Mouse (Mus musculus) spleen, postnatal 10 days (tissue): Measurements from ENCODE around the gene Rap1gds1.

Experiments used
- DNase-seq, 2 experiments: peaks; one replicate each; pipeline ENCODE4 v3.0.0; 2021 to 2022; ENCODE audit warnings: low spot score in 2 of 2

Gene Rap1gds1

GRCm38 (mm10) chr3:138941604-138942003, 133.4 kb downstream of the Rap1gds1 start:
- DNase-seq, result no peak

GRCm38 (mm10) chr3:138937241-138937640, 137.8 kb downstream of the Rap1gds1 start:
- DNase-seq, result no peak

DNA sequence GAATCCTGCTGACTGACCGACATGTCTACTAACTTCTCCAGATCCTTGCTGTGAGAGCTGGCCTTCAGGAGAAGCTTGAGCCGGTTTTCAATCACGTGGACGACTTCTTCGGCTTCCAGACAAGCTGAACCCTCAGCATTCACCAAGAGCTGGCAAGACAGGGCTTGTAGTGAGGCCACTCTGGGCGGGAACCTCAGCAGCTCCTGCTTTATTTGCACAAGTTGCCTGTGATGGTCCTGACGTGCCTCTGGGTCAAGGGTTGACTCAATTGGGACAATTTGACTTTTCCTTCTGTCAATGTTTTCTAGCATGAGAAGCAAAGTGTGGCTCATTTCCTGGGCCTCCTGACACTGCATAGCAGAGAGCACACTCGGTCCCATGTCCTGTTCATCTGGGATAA, 138.2 kb downstream of the Rap1gds1 start:
- DNase-seq, result no peak

DNA sequence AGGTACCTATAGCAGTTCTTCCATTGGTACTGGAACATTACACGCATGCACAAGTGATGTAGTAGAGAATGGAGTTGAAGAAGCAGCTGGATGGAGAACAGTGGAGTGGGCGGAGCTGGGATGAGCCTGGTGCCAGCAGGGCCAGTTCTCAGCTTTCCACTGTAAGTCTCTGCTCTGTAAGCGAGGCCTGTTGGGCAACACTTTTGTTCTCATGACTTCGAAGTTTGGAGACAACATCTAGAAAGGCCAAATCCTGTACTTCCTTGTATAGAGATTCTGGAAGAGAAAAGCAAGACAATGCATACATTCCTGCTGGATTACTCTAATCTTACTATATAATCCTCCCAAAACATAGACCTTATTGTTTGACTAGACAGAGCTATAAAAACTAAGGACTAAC, 147.6 kb downstream of the Rap1gds1 start:
- no peak for DNase-seq

DNA sequence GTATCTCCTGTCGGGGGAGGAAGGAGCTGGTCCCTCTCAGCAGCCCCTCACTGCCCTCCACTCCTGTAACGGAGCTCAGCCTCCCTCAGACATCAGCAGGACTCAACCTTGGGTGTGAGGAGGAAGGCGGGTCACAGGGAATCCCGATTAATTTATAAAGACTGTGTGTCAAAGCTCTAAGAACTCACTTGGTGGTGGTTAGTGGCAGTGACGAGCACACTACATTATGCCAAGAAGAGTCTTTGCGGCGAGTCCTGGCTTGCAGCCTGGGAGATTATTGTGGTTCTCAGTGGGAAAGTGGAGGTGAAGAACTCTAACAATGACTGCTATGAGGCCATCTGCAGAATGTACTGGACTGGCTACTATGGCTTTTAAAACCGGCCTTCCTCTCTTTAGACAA, 148.8 kb downstream of the Rap1gds1 start:
- no peak for DNase-seq

GRCm38 (mm10) chr3:138918241-138918640, 156.8 kb downstream of the Rap1gds1 start:
- DNase-seq, result no peak

- no peak for DNase-seq
Observed at GRCm38 (mm10) chr3:138917016-138917415, 158.0 kb downstream of the Rap1gds1 start.

DNA sequence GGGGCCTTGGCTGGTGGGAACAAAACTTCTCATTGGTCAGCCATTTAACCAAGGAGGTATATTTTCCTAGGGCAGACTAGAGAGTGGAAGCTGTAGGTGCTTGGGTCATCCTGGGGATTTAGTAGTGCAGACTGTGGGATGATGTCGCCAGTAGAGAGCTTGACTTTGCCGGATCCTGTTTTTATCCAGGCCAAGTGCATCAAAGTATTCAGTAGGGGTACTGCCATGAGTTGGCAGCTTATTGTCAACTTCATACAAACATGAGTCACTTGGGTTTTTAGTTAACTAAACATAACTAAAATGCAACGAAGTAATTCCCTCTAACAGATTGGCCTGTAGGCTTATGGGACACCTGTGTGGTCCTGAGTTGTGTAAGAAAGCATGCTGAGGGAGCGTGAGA, 158.4 kb downstream of the Rap1gds1 start:
- DNase-seq, result no peak

DNA sequence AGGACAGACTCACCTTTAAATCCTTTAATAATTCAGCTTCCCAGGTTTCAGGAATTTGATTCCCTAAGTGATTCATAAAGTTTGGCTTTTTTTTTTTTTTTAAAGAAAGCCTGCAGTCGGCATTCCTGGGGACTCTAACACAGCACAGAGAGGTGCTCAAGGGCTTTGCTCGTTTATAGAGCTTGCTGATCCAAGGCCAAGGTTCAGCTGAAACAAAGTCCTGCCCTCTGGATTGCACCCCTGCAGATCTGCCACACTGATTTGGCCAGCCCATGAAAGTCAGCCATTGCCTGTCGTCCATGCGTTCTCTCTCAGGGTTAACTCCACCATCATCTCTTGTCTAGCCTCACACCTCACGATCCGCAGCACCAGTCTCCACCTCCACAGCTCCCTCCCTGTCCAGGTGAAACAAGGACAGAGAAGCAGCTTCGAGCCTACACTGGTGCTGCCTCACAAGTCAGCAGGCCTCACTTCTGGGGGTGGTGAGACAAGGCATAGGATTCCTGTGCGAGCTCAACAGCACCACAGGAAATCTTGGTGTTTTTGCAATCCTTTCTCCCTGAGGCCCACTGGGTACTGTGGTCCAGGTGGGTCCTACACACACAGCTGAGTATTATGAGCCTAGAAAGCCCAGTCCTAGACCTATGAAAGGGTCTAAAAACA, 160.2 kb downstream of the Rap1gds1 start:
- DNase-seq, result no peak

DNA sequence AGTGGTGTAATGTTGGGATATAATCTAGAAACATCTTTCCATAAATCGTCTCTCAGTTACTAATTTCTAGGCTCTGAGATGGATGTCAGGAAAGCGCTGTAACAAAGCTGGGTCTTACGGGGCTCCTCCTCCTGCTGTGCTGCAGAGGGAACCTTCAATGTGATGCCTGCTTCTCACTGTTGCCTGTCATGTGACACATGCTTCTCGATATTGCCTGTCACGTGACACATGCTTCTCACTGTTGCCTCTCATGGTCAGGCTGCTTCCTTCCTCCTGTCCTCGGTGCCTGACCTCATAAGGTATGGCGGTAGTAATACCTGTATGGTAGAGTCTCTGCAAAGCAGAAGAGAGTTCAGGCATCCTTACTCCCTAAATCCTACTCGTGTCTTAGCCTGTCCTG, 162.5 kb downstream of the Rap1gds1 start:
- DNase-seq, result no peak

DNA sequence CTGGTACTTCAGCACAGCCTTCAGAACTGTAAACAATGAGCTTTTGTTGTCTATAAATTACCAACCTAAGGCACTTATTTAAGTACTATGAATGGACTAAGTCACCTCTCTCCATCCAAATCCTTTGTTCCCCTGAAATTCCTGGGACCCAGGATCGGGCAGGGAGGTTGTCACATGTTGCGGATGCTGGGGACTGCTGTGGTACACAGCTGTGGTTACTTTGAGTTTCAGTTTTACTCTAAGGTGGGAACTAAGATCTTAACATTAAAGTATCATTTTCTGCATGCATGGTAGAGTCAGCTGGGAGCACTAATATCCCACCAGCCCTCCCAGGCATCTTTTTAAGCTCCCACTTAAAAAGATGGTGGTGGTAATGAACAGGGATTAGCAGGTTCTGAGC, 165.7 kb downstream of the Rap1gds1 start:
- no peak for DNase-seq

DNA sequence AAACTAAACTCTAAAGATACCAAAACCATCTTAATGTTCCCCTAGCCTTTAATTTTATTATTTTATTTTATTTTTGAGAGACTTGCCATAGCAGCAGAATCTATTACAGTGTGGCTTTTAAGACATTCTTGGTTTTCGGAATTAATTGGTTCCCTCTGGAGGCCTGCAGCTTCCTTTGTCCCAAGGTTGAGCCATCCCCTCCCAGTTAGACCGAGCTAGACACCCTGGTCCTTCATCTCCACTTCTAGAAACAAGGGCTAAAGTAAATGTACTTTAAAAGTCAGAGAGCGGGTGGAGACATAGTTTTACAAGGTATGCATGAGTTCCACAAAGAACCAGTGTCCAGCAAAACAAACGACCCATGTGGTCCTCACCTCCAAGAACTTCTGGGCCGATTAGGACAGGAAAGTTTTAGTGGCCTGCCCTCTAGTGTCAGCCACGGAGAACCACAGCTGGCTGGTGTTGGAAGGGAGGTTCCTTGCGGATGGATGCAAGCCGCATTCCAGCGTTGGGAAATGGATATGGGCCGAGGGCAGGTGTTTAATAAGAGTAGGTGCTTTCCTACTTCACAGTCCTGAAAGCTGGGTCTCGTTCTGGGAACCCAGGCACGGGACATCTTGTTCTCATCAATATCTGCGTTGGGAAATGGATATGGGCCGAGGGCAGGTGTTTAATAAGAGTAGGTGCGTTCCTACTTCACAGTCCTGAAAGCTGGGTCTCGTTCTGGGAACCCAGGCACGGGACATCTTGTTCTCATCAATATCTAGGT, 168.7 kb downstream of the Rap1gds1 start:
- peak in 1 of 2 experiments; percentile 28 for DNase-seq

DNA sequence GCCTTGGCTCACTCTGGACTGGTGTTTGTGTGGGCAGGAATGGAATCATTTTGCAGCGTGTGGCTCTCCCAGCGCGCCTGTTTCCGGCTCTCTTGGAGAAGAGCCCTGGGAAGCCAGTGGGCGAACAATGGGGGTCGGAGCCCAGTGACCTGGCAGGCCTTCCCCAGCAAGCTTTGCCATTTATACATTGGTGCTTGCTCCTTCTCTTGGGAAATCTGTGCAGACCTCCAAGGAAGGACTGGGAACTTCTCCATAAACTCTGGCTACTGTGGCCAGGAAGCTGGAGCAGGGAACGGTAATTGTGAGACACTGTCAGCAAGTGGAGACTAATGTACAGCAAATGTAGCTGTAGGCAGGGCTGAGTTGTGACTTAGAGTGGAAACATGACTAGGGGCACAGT, 169.3 kb downstream of the Rap1gds1 start:
- no peak for DNase-seq

DNA sequence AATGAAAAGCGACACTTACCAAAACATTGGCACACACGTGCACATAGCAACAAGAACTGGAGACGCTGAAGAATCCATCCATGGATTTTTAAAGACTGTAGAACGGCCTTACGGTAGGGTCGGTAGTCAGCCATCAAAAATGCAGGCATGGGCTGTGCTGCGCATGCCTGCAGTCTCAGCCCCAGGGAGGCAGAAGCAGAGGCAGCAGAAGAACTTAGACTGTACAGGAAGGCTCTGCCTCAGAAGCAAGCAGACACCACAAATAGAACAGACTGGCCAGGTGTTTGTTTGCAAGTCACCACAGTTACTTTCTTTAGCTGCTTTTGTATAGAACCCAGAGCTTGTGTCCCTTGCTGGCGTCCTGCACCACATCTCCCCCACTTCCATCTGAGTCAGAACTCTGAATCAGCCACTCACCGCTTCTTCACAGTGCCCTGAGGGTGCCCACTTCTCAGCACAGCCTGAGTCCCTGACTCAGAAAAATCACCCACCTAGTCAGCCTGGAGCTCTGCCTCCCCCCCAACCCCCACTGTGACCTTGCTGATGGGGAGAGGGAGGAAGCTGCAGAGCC, 174.3 kb downstream of the Rap1gds1 start:
- no peak for DNase-seq

GRCm38 (mm10) chr3:138898055-138898454, 176.9 kb downstream of the Rap1gds1 start:
- DNase-seq, result no peak

- no peak for DNase-seq
Observed at GRCm38 (mm10) chr3:138897500-138897899, 177.5 kb downstream of the Rap1gds1 start.

DNA sequence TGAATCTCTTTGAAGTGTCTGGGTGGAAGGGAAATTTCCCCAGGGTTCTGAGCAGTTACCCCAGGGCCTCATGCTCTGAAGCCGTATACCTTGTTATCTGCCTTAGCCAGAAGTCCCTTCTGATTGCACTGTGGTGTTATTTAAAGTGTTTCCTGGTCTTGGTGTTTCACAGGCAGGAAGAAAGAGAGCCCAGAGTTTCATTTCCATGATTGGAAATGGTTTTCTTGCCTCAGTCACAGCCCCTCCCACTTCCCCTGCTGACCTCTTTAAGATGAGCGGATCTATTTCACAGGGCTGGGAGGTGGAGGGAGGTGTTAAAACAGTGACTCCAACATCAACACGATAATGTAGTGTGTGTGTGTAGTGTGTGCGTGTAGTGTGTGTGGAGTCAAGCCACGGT, 181.5 kb downstream of the Rap1gds1 start:
- no peak for DNase-seq

GRCm38 (mm10) chr3:138889769-138890295, 185.2 kb downstream of the Rap1gds1 start:
- no peak for DNase-seq

GRCm38 (mm10) chr3:138889214-138889613, 185.8 kb downstream of the Rap1gds1 start:
- DNase-seq, result no peak

DNA sequence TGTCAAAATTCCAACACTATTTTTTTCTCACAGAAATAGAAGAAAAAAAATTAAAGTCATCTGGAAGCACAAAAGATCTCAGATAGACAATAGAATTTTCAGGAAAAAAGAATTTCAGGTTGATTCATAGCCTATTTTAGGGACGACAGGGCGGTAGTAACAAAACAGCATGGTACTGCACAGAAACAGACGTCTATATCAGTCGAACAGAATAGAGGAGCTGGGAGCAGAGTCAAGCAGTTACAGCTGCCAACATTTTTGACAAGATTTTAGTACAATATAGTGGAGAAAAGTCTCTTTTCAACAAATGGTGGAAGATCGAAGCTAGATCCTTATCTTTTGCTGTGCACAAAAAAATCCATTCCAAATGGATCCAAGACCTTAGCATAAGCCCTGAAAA, 188.9 kb downstream of the Rap1gds1 start:
- DNase-seq, result no peak

DNA sequence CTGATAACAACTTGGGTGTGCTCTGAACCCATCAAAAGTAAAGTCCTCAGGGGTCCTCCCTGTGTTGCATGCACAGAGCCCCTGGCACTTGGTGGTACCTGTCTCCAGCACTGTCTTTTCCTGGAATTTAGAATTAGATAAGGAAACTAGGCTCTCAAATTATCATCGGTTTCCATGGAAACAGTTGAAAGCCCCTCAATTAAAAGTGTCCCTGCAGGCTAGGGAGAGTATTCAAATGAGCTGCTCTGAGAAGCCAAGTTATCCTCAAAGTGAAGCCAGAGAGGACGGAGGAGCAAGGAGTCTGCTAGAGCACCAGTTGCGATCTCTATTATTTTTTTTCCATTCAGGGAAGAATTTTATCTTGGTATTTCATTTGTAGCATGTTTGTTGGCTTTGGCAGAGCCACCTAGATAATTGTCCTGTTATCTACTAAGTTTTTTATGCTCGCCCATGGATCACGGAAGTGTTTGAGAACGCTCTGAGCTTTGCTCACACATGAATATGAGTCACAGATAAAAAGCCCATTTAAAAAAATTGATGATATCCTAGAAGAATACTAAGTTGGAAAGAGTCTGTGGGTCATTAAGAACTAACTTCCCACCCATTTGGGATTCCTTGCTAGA, 193.2 kb downstream of the Rap1gds1 start:
- DNase-seq, result no peak

DNA sequence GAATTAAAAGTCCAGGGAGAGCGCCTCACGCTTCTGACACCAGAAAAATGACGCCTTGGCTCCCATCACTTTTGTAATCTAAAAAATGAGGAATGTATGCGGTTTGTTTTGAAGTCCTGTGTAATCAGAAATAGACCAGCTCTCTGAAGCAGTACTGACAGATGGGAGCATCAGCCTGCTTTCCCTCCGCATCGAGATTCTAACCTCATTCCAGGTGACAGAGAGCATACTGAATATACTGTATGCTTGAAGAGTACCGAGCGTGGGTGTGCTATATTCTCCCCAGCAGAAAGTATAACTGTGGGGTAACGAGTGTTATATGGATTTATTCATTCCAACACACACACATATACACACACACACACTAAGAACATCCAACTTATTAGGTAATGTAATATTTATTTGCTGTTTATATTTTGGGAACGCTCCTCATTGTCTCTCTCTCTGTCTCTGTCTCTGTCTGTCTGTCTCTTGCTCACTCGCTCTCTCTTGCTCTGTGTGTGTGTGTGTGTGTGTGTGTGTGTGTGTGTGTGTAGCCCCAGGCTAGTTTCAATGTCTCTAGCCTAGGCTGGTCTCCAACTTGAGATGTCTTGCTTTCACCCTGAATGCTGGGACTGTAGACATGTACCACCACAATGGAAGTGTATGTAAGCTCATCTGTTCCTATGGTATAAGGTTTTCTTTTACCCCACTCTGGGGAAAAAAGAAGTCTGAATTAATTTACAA, 193.8 kb downstream of the Rap1gds1 start:
- no peak for DNase-seq
